Mouse (Mus musculus) layer of hippocampus, postnatal 14 days (tissue): ENCODE results near the gene Hoxa2. TPM values are rescaled to one million over a fixed set of nuclear protein-coding genes. Genes with fewer than 3 reads are reported as not detected.

ENCODE experiments used
- DNase-seq, 2 experiments: peaks; one replicate each; pipeline ENCODE4 v3.0.0; 2021 to 2022; ENCODE audit warnings: low spot score in 2 of 2, mixed read lengths in 1 of 2
- total RNA-seq, 2 experiments: library from RNA; stranded (reverse); gene quantifications; 2 replicates each; pipeline ENCODE4 v1.2.3; 2021

The Hoxa2 gene
- total RNA-seq, 2 experiments from 2014 or later, result not detected

GRCm38 (mm10) chr6:52180213-52180710 lies 15.6 kb upstream of the Hoxa2 start:
- DNase-seq, result no peak

- DNase-seq, result no peak
These were observed 15.1 kb upstream of the Hoxa2 start for GRCm38 (mm10) chr6:52179690-52180089.

DNA sequence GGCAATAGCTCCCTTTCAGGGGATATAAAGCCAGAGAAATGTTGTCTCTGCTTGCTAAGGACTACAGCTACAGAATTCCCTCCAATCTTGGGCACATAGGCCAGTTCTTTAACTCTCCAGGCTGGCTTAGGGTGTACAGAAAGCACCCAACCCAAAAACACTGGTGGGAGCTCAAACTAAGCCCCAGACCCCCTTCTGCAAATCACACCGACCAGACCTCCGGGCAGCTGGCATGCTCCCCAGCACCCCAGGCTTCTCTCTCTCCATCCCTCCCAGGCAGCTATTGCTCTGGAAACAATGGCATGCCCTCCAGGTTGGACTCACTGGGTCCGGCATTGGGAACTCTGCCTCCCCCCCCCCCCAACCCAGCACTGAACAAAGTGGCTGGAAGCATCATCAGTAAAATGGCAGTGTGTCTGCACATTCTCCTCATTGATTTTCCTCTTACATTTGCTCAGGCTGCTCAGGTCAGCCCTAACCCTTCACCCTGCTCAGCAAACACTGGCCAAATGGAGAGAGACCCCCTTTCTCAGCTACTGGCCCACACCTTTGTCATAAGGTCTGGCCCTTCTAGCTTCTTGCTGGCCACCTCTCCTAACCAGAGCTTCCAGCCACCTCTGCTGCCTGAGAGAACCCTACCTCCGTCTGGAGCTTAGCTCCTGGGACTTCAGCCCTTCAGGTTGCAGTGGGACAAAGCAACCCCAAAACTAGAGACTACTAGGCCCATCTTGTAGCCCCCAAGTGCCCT lies 14.5 kb upstream of the Hoxa2 start:
- DNase-seq, result no peak

GRCm38 (mm10) chr6:52177806-52178205 lies 13.2 kb upstream of the Hoxa2 start:
- no peak for DNase-seq

- DNase-seq, result no peak
These were observed 12.6 kb upstream of the Hoxa2 start, which contains the start of gene 5730596B20Rik for GRCm38 (mm10) chr6:52177061-52177735. TSS of gene 5730596B20Rik (plus strand) at chr6:52177498.

GRCm38 (mm10) chr6:52176391-52176790 lies 11.8 kb upstream of the Hoxa2 start:
- no peak for DNase-seq

DNA sequence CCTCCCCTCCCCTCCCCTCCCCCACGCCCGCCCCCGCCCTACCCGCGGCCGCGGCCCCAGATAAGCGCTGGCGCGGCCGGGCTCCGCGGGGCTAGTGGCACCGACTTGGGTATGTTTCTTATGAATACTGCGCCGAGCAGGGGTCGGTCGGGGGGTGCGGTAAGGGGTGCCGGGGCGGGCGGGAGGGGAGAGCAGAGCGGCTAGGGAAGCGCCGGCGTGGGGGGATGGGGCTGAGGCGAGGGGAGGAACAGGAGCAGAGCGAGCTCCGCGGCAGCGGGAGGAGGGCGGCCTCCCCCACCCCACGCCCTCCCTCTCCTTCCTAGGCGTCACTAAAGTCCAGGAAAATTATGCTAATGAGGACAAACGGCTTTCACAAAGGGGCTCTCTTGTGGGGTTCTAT lies 11.2 kb upstream of the Hoxa2 start:
- no peak for DNase-seq

GRCm38 (mm10) chr6:52174968-52175751 lies 10.5 kb upstream of the Hoxa2 start:
- DNase-seq, result no peak

GRCm38 (mm10) chr6:52173648-52174047 lies 9.0 kb upstream of the Hoxa2 start:
- DNase-seq, result no peak

DNA sequence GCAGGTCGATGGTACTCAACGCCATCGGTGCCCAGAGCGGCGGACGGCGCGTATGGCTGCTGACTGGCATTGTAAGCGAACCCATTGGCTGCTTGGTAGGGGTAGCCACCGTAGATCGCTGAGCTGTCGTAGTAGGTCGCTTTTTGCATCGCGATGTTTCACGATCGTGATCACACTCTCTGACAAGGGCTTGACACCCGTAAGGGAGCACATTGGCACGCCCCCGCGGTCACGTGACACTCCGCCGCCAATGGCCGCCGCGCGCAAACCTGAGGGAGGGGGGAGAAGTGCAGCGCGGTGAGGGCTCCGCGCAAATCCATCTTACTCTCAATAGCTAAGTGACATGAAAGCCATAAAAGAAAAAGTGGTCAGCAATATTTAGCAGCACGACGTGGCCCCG lies 7.9 kb upstream of the Hoxa2 start:
- no peak for DNase-seq

GRCm38 (mm10) chr6:52171938-52172337 lies 7.3 kb upstream of the Hoxa2 start:
- DNase-seq, result no peak

DNA sequence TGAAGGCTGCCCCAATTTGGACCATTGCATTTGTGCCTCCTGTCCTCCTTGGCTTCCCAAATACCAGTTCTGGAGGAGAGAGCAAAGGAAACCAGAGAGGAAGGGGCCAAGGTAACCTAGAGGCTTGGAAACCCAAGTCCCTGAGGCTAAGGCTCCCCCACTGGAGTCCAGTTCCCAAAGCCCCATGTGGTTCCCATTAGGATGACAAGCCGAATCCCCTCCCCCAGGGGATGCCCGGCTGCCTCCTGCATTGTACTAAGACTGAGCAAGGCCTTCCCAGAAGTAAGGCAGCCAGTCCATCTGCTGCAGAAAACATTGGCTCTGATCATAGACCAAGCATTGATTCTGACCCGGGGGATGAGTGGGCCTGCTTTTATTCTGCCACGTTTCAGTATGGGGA lies 6.7 kb upstream of the Hoxa2 start:
- no peak for DNase-seq

GRCm38 (mm10) chr6:52170898-52171223 lies 6.2 kb upstream of the Hoxa2 start:
- DNase-seq, result no peak

- no peak for DNase-seq
These were observed 5.7 kb upstream of the Hoxa2 start for GRCm38 (mm10) chr6:52170166-52170897.

- DNase-seq, result no peak
These were observed 5.0 kb upstream of the Hoxa2 start for GRCm38 (mm10) chr6:52169499-52170165.

- DNase-seq, result no peak
These were observed 3.8 kb upstream of the Hoxa2 start for GRCm38 (mm10) chr6:52168191-52169055.

GRCm38 (mm10) chr6:52167736-52168161 lies 3.1 kb upstream of the Hoxa2 start:
- no peak for DNase-seq

GRCm38 (mm10) chr6:52167176-52167575 lies 2.5 kb upstream of the Hoxa2 start:
- no peak for DNase-seq

DNA sequence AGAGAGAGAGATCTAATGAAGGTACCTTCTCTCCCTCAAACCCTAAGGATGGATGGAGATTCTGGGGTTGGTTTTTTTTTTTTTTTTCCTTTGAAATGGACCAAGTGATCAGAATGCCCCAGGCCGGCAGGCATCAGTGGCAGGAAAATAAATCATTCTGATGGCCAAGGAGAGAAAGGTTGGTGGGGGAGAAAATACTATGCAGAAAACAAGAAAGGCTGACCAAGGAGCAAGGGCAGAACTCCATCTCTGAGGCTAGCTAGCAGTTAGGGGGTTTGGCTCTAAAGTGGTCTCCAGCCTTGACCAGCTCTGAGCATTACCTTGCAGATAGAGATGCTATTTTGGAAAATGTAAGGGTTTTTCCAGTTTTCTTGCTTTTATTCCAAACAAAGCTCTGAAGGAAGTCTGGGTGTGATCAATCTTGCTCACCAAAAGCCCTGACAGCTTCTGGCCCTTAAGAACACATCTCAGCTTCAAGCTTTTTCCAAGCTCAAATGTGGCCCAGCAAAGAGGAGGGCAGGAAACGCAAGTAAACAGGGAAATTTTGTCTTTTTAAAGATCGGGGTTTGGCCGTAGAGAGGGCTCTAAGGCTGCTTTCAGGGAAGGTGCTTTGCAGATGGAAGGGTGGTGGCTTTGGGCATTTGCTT lies 1.9 kb upstream of the Hoxa2 start:
- DNase-seq, result no peak
